Comparison of ENCODE assay signal across 13 mouse cellular contexts in the genomic region with DNA sequence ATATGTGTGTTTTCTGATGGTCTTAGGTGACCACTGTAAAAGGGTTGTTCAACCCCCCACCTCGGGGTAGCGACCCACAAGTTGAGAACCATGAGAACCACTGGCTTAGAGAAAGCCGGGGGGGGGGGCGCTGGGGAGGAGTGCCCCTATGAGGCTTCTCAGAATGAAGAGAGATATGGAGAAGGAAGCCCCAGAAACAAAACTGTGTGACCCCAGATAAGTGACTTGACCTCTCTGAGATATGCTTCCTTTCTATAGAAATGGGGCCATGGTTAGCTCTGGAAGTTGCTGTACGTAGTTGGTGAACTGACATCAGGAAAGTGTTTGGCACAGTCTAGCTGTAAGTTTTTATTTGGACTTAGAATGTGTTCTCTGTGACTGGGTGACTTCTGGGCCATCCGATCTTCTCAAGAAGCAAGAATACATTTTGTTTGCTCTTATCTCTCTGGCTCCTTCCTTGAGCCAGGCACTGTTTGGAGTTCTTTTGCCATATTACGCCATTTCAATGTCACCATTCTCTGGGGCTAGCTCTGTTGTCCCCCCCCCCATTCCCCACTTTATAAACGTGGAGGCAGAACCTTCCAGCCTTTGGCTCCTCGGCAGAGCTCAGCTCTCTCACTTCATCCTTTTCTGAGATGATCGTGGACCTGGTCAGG.
"Had no signal": no experiment of that assay in that cellular context is flagged by ENCODE, and none has a peak within 500 bp of the region (broad histone marks: within the 10 kb centered on the region; RNA-seq: fewer than 3 reads in every experiment).

No protein-coding gene starts in this region.

- H3K9ac ChIP-seq: neural tube, embryonic 13.5 days; stomach, embryonic 15.5 days had no signal

- H3K4me2 ChIP-seq: midbrain, embryonic 11.5 days; neural tube, embryonic 13.5 days; stomach, embryonic 15.5 days had no signal

- H3K4me3 ChIP-seq: left cerebral cortex, adult 2 months; limb, embryonic 10.5 days; neural tube, embryonic 13.5 days; stomach, embryonic 15.5 days had no signal

- ATAC-seq: intestine, postnatal 0 days; midbrain, embryonic 16.5 days had no signal

- DNase-seq: kidney, adult 8-10 months; kidney, postnatal 25 days; retina, postnatal 1 day; right cerebral cortex, postnatal 4 days; thymus, adult 2 months; thymus, postnatal 25 days had no signal

- H3K36me3 ChIP-seq: neural tube, embryonic 13.5 days; stomach, embryonic 15.5 days had no signal

- H3K9me3 ChIP-seq: limb, embryonic 10.5 days; neural tube, embryonic 13.5 days; stomach, embryonic 15.5 days had no signal

- H3K27ac ChIP-seq: left cerebral cortex, adult 2 months; limb, embryonic 10.5 days; neural tube, embryonic 13.5 days; stomach, embryonic 15.5 days had no signal

- H3K27me3 ChIP-seq: neural tube, embryonic 13.5 days; stomach, embryonic 15.5 days had no signal
